Mouse (Mus musculus): ENCODE results near the gene Tanc2. TPM values are rescaled to one million over a fixed set of nuclear protein-coding genes. Genes with fewer than 3 reads are reported as not detected.

Tanc2 gene
- polyA plus RNA-seq, 1 experiment, result 73.4 TPM

GRCm38 (mm10) chr11:105921275-105921674, 331.5 kb downstream of the Tanc2 start:
- no peak overlapping the region for H3K4me3 ChIP-seq (ENCODE audit: insufficient read depth, low read depth, low read length)
- H3K4me1 ChIP-seq (ENCODE audit: control insufficient read depth, insufficient read depth, low read length), result peaks cover 8% of the 10 kb centered on the region
- TF ChIP-seq CTCF (IDR thresholded peaks at IDR 0.05; ENCODE audit: insufficient read depth, low read depth, low read length) (no peak), POLR2A (IDR thresholded peaks at IDR 0.05; ENCODE audit: insufficient read depth, low read depth, low read length) (no peak)
- H3K27ac ChIP-seq (ENCODE audit: insufficient read depth, low read depth, low read length), result no peak overlapping the region
- 90% methylated on average over 5 of the region's 5 CpGs for WGBS

GRCm38 (mm10) chr11:105922769-105923663, 333.2 kb downstream of the Tanc2 start:
- TF ChIP-seq CTCF (IDR thresholded peaks at IDR 0.05; ENCODE audit: insufficient read depth, low read depth, low read length), result no peak
- TF ChIP-seq POLR2A (IDR thresholded peaks at IDR 0.05; ENCODE audit: insufficient read depth, low read depth, low read length), result no peak

GRCm38 (mm10) chr11:105927065-105928030, 337.6 kb downstream of the Tanc2 start:
- TF ChIP-seq POLR2A (IDR thresholded peaks at IDR 0.05; ENCODE audit: insufficient read depth, low read depth, low read length) (no peak), CTCF (IDR thresholded peaks at IDR 0.05; ENCODE audit: insufficient read depth, low read depth, low read length) (peak; percentile 39; the same call in 1 of the 2 replicates)
- no peak overlapping the region for H3K27ac ChIP-seq (ENCODE audit: insufficient read depth, low read depth, low read length)
- WGBS, result 52% methylated on average over 14 of the region's 14 CpGs

More at GRCm38 (mm10) chr11:105922769-105923663, 333.2 kb downstream of the Tanc2 start:
- Histone ChIP-seq H3K4me1 (ENCODE audit: control insufficient read depth, insufficient read depth, low read length) (peaks cover 13% of the 10 kb centered on the region), H3K4me3 (ENCODE audit: insufficient read depth, low read depth, low read length) (no peak overlapping the region), H3K27ac (ENCODE audit: insufficient read depth, low read depth, low read length) (no peak overlapping the region)
- WGBS, result 77% methylated on average over 20 of the region's 20 CpGs

GRCm38 (mm10) chr11:105928171-105928570, 338.4 kb downstream of the Tanc2 start:
- TF ChIP-seq CTCF (IDR thresholded peaks at IDR 0.05; ENCODE audit: insufficient read depth, low read depth, low read length), result no peak
- TF ChIP-seq POLR2A (IDR thresholded peaks at IDR 0.05; ENCODE audit: insufficient read depth, low read depth, low read length), result no peak

More at GRCm38 (mm10) chr11:105927065-105928030, 337.6 kb downstream of the Tanc2 start:
- Histone ChIP-seq H3K4me1 (ENCODE audit: control insufficient read depth, insufficient read depth, low read length) (peaks cover 5% of the 10 kb centered on the region), H3K4me3 (ENCODE audit: insufficient read depth, low read depth, low read length) (no peak overlapping the region)

GRCm38 (mm10) chr11:105931380-105931779, 341.6 kb downstream of the Tanc2 start:
- H3K27ac ChIP-seq (ENCODE audit: insufficient read depth, low read depth, low read length), result no peak overlapping the region
- no peak overlapping the region for H3K4me3 ChIP-seq (ENCODE audit: insufficient read depth, low read depth, low read length)
- peaks cover 27% of the 10 kb centered on the region for H3K4me1 ChIP-seq (ENCODE audit: control insufficient read depth, insufficient read depth, low read length)
- no peak for TF ChIP-seq POLR2A (IDR thresholded peaks at IDR 0.05; ENCODE audit: insufficient read depth, low read depth, low read length)
- 85% methylated on average over 3 of the region's 3 CpGs for WGBS

More at GRCm38 (mm10) chr11:105928171-105928570, 338.4 kb downstream of the Tanc2 start:
- no peak overlapping the region for H3K27ac ChIP-seq (ENCODE audit: insufficient read depth, low read depth, low read length)
- no peak overlapping the region for H3K4me3 ChIP-seq (ENCODE audit: insufficient read depth, low read depth, low read length)
- WGBS, result 45% methylated on average over 5 of the region's 5 CpGs
- peaks cover 5% of the 10 kb centered on the region for H3K4me1 ChIP-seq (ENCODE audit: control insufficient read depth, insufficient read depth, low read length)

GRCm38 (mm10) chr11:105933746-105934145, 344.0 kb downstream of the Tanc2 start:
- no peak overlapping the region for H3K27ac ChIP-seq (ENCODE audit: insufficient read depth, low read depth, low read length)
- TF ChIP-seq POLR2A (IDR thresholded peaks at IDR 0.05; ENCODE audit: insufficient read depth, low read depth, low read length) (no peak), CTCF (IDR thresholded peaks at IDR 0.05; ENCODE audit: insufficient read depth, low read depth, low read length) (no peak)
- no peak overlapping the region for H3K4me3 ChIP-seq (ENCODE audit: insufficient read depth, low read depth, low read length)
- WGBS, result 64% methylated on average over 8 of the region's 8 CpGs
- peaks cover 44% of the 10 kb centered on the region for H3K4me1 ChIP-seq (ENCODE audit: control insufficient read depth, insufficient read depth, low read length)

- no peak overlapping the region for H3K4me3 ChIP-seq (ENCODE audit: insufficient read depth, low read depth, low read length)
- H3K4me1 ChIP-seq (ENCODE audit: control insufficient read depth, insufficient read depth, low read length), result peaks cover 48% of the 10 kb centered on the region
- WGBS, result 46% methylated on average over 5 of the region's 5 CpGs
- no peak for TF ChIP-seq CTCF (IDR thresholded peaks at IDR 0.05; ENCODE audit: insufficient read depth, low read depth, low read length)
- no peak for TF ChIP-seq POLR2A (IDR thresholded peaks at IDR 0.05; ENCODE audit: insufficient read depth, low read depth, low read length)
- no peak overlapping the region for H3K27ac ChIP-seq (ENCODE audit: insufficient read depth, low read depth, low read length)
Observed at GRCm38 (mm10) chr11:105934303-105934711, 344.5 kb downstream of the Tanc2 start.

- Histone ChIP-seq H3K4me1 (ENCODE audit: control insufficient read depth, insufficient read depth, low read length) (peaks cover 53% of the 10 kb centered on the region), H3K4me3 (ENCODE audit: insufficient read depth, low read depth, low read length) (no peak overlapping the region), H3K27ac (ENCODE audit: insufficient read depth, low read depth, low read length) (no peak overlapping the region)
- 57% methylated on average over 6 of the region's 6 CpGs for WGBS
- TF ChIP-seq POLR2A (IDR thresholded peaks at IDR 0.05; ENCODE audit: insufficient read depth, low read depth, low read length), result no peak
- no peak for TF ChIP-seq CTCF (IDR thresholded peaks at IDR 0.05; ENCODE audit: insufficient read depth, low read depth, low read length)
Observed at GRCm38 (mm10) chr11:105934816-105935215, 345.0 kb downstream of the Tanc2 start.

Data from olfactory bulb, adult 2 months (tissue).